ENCODE assay signal across 20 mouse cellular contexts in the genomic region with DNA sequence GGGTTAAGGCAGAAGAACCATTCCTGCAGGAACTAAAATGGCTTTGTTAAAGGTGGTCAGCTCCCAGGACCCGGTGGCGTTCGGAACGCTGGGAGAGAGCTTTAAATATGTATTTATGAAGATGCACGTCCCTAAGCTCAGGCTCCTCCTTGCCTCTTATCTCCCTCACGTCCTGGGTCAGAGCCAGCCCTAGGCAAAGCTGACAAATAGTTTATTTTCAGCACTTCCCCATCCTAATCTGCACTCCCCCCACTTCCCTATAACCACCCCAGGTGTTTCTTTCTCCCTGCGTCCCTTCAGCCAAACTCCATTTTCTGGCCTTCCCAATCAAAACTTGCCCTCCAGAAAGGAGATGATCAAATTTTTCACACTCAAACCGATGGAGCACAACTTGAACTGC.
DNase-seq lines count a peak whose midpoint lies in the region; ATAC-seq lines count a peak whose summit lies in the region.
"Had no signal": no experiment of that assay in that cellular context is flagged by ENCODE, and none has a peak within 500 bp of the region (broad histone marks: within the 10 kb centered on the region; RNA-seq: fewer than 3 reads in every experiment).

No protein-coding gene starts in this region.

- no peak overlapping the region for H3K4me2 ChIP-seq in midbrain, embryonic 11.5 days
- H3K4me2 ChIP-seq in midbrain, embryonic 16.5 days (ENCODE audit: low read length) = no peak overlapping the region
- H3K4me2 ChIP-seq: forebrain, embryonic 13.5 days; heart, embryonic 15.5 days; hindbrain, embryonic 13.5 days; liver, embryonic 12.5 days; neural tube, embryonic 13.5 days had no signal

- DNase-seq in heart, adult 18-20 months = peak; percentile 4 to 12
- DNase-seq in heart, embryonic 10.5 days (ENCODE audit: low spot score) = no peak
- DNase-seq in midbrain, embryonic 11.5 days (ENCODE audit: low spot score, missing footprints) = peak; percentile 74
- DNase-seq in adrenal gland, adult 2 months = no peak
- DNase-seq in c-Kit-positive CD71-positive TER-119-positive erythroid progenitor cells, embryonic 14.5 days (ENCODE audit: low spot score) = no peak
- DNase-seq: gastrocnemius, postnatal 10 days; thymus, adult 18-20 months; thymus, postnatal 25 days had no signal

- H3K9ac ChIP-seq in midbrain, embryonic 11.5 days (ENCODE audit: low read length) = no peak overlapping the region
- H3K9ac ChIP-seq in midbrain, embryonic 16.5 days (ENCODE audit: low read depth, low read length) = no peak overlapping the region
- H3K9ac ChIP-seq: forebrain, embryonic 13.5 days; heart, embryonic 15.5 days; hindbrain, embryonic 13.5 days; liver, embryonic 12.5 days; liver, postnatal 0 days; neural tube, embryonic 13.5 days had no signal

- H3K27me3 ChIP-seq in heart, embryonic 10.5 days (ENCODE audit: insufficient read depth, poor library complexity, severe bottlenecking) = no peaks in the 10 kb centered on the region
- H3K27me3 ChIP-seq in midbrain, embryonic 11.5 days (ENCODE audit: control insufficient read depth, insufficient read depth, low read length) = no peaks in the 10 kb centered on the region
- H3K27me3 ChIP-seq in midbrain, embryonic 16.5 days (ENCODE audit: control insufficient read depth, insufficient read depth, low read depth, low read length) = peaks cover 2% of the 10 kb centered on the region
- H3K27me3 ChIP-seq: hindbrain, embryonic 13.5 days; neural tube, embryonic 13.5 days had no signal

- no peak for ATAC-seq in midbrain, embryonic 11.5 days (ENCODE audit: low FRiP score)
- no peak for ATAC-seq in midbrain, embryonic 16.5 days
- ATAC-seq in granulocyte monocyte progenitor cell, adult 5-6 weeks (replicated peaks; ENCODE audit: poor library complexity, severe bottlenecking) = peak; percentile 52; the same call in 1 of the 2 replicates
- ATAC-seq: activated CD4-positive, CD25-positive, alpha-beta regulatory T cell, adult 4 months; intestine, embryonic 16.5 days; liver, embryonic 12.5 days; liver, postnatal 0 days had no signal

- H3K4me1 ChIP-seq in heart, embryonic 10.5 days = no peaks in the 10 kb centered on the region; the same call in 1 of the 2 replicates
- H3K4me1 ChIP-seq in midbrain, embryonic 11.5 days (ENCODE audit: control insufficient read depth, insufficient read depth, low read length) = peaks cover 14% of the 10 kb centered on the region
- peaks cover 10% of the 10 kb centered on the region for H3K4me1 ChIP-seq in midbrain, embryonic 16.5 days (ENCODE audit: control insufficient read depth, insufficient read depth, low read length)
- H3K4me1 ChIP-seq: liver, embryonic 12.5 days had no signal

- H3K9me3 ChIP-seq in heart, embryonic 10.5 days = no peaks in the 10 kb centered on the region
- H3K9me3 ChIP-seq in midbrain, embryonic 11.5 days (ENCODE audit: control insufficient read depth, low read length) = no peaks in the 10 kb centered on the region
- no peaks in the 10 kb centered on the region for H3K9me3 ChIP-seq in midbrain, embryonic 16.5 days (replicated peaks; ENCODE audit: control insufficient read depth, low read length, poor library complexity, severe bottlenecking)
- H3K9me3 ChIP-seq: forebrain, embryonic 13.5 days; heart, embryonic 15.5 days; hindbrain, embryonic 13.5 days; liver, embryonic 12.5 days; neural tube, embryonic 13.5 days had no signal

- no peak overlapping the region for H3K4me3 ChIP-seq in heart, embryonic 10.5 days
- H3K4me3 ChIP-seq in midbrain, embryonic 11.5 days (ENCODE audit: low read depth, low read length) = no peak overlapping the region
- no peak overlapping the region for H3K4me3 ChIP-seq in midbrain, embryonic 16.5 days (ENCODE audit: low read depth, low read length)
- H3K4me3 ChIP-seq: forebrain, embryonic 13.5 days; heart, embryonic 15.5 days; hindbrain, embryonic 13.5 days; liver, embryonic 12.5 days; neural tube, embryonic 13.5 days had no signal

- H3K27ac ChIP-seq in heart, embryonic 10.5 days = no peak overlapping the region
- H3K27ac ChIP-seq in midbrain, embryonic 11.5 days (ENCODE audit: low read depth, low read length) = no peak overlapping the region
- H3K27ac ChIP-seq in midbrain, embryonic 16.5 days (ENCODE audit: low read length) = no peak overlapping the region
- H3K27ac ChIP-seq: forebrain, embryonic 13.5 days; heart, embryonic 15.5 days; hindbrain, embryonic 13.5 days; kidney, postnatal 0 days; liver, embryonic 12.5 days; neural tube, embryonic 13.5 days; stomach, postnatal 0 days had no signal

- WGBS in heart, embryonic 10.5 days = 58% methylated on average over 8 of the region's 8 CpGs
- WGBS in midbrain, embryonic 11.5 days = 76% methylated on average over 8 of the region's 8 CpGs
- WGBS in midbrain, embryonic 16.5 days = 59% methylated on average over 8 of the region's 8 CpGs

- no peaks in the 10 kb centered on the region for H3K36me3 ChIP-seq in heart, embryonic 10.5 days
- no peaks in the 10 kb centered on the region for H3K36me3 ChIP-seq in midbrain, embryonic 11.5 days (ENCODE audit: control insufficient read depth, insufficient read depth, low read length)
- H3K36me3 ChIP-seq in midbrain, embryonic 16.5 days (ENCODE audit: control insufficient read depth, insufficient read depth, low read length) = no peaks in the 10 kb centered on the region
- H3K36me3 ChIP-seq: heart, embryonic 15.5 days; hindbrain, embryonic 13.5 days; liver, embryonic 12.5 days; neural tube, embryonic 13.5 days had no signal

Comparison
In these comparisons a context has a peak if more than half of its experiments do, and no peak if none do; other contexts are left out.
1. DNase-seq: peak in heart, adult 18-20 months (2 of 2) and midbrain, embryonic 11.5 days (single experiment); none in heart, embryonic 10.5 days (single experiment), adrenal gland, adult 2 months (single experiment) and c-Kit-positive CD71-positive TER-119-positive erythroid progenitor cells, embryonic 14.5 days (single experiment).